Mouse (Mus musculus) liver, postnatal 0 days (tissue): ENCODE data around the gene Alg14.

ENCODE experiments used
- CTCF ChIP-seq: sonication (generic); IDR thresholded peaks from 2 replicates; pipeline ENCODE4 v1.5.1; 2016; ENCODE audit warnings: antibody characterized with exemption, low read depth
- EP300 ChIP-seq: IDR thresholded peaks from 2 replicates; pipeline ENCODE4 v1.6.1; 2016; ENCODE audit warnings: antibody characterized with exemption, low read depth, mild to moderate bottlenecking

DNA sequence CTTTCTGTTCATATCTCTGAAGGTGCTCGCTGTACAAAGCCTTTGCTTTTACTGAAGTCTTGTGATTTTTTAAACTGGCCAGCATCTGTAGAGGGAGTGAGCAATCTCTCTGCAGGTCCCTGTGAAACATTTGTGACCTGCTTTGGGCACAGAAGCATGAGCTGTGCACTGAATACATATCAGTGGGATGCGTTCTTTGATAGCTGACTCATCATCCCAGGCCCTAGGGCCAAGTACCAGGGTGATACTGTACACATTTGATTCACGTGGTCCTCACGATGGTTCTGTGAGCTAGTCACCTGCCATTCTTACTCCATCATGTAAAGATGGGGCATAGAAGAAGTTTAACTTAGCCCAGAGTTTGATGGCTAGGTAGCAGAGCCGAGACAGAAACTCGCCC lies 57.2 kb downstream of the Alg14 start:
- no peak for TF ChIP-seq CTCF
- no peak for TF ChIP-seq EP300
